Mouse (Mus musculus): ENCODE data around the gene Rimkla. TPM values are rescaled to one million over a fixed set of nuclear protein-coding genes. Genes with fewer than 3 reads are reported as not detected.

Gene Rimkla
- polyA plus RNA-seq, 1 experiment = not detected

GRCm38 (mm10) chr4:119526329-119526845, 34.0 kb upstream of the Rimkla start:
- H3K4me1 ChIP-seq (ENCODE audit: control insufficient read depth) = no peaks in the 10 kb centered on the region
- no peaks in the 10 kb centered on the region for H3K36me3 ChIP-seq (ENCODE audit: control insufficient read depth)
- no peak overlapping the region for H3K4me3 ChIP-seq (replicated peaks)
- H3K9me3 ChIP-seq (ENCODE audit: control insufficient read depth, low read length) = no peaks in the 10 kb centered on the region
- H3K27me3 ChIP-seq (ENCODE audit: control insufficient read depth) = no peaks in the 10 kb centered on the region
- no peak for TF ChIP-seq GATA1 (IDR thresholded peaks at IDR 0.05; ENCODE audit: low read length)
- TF ChIP-seq TAL1 (IDR thresholded peaks at IDR 0.05; ENCODE audit: low read length) = no peak

GRCm38 (mm10) chr4:119524466-119524865, 32.0 kb upstream of the Rimkla start:
- no peak for TF ChIP-seq GATA1 (IDR thresholded peaks at IDR 0.05; ENCODE audit: low read length)
- no peak for TF ChIP-seq TAL1 (IDR thresholded peaks at IDR 0.05; ENCODE audit: low read length)
- no peaks in the 10 kb centered on the region for H3K4me1 ChIP-seq (ENCODE audit: control insufficient read depth)
- no peaks in the 10 kb centered on the region for H3K27me3 ChIP-seq (ENCODE audit: control insufficient read depth)
- H3K9me3 ChIP-seq (ENCODE audit: control insufficient read depth, low read length) = no peaks in the 10 kb centered on the region
- H3K4me3 ChIP-seq (replicated peaks) = no peak overlapping the region
- no peaks in the 10 kb centered on the region for H3K36me3 ChIP-seq (ENCODE audit: control insufficient read depth)

DNA sequence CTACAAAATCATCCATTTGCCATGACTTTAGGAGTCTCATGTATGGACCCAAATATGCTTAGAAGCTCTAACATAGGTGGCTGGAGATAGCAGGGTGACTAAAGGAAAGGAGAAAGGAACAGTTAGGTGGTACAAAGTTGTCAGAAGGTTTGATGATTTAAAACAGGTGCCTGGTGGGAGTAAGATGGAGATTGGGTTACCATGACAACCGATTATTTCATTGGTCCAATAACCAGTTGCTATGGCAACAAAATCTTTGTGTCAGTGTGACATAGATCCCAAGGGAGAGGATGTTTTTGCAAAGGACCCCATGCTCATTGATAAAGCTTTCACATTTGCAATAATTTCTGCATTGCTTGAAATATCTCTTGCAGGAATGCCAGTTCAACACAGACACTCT, 31.6 kb upstream of the Rimkla start:
- no peaks in the 10 kb centered on the region for H3K9me3 ChIP-seq (ENCODE audit: control insufficient read depth, low read length)
- H3K4me3 ChIP-seq (replicated peaks) = no peak overlapping the region
- no peak for TF ChIP-seq GATA1 (IDR thresholded peaks at IDR 0.05; ENCODE audit: low read length)
- TF ChIP-seq TAL1 (IDR thresholded peaks at IDR 0.05; ENCODE audit: low read length) = no peak
- H3K4me1 ChIP-seq (ENCODE audit: control insufficient read depth) = no peaks in the 10 kb centered on the region
- no peaks in the 10 kb centered on the region for H3K36me3 ChIP-seq (ENCODE audit: control insufficient read depth)
- H3K27me3 ChIP-seq (ENCODE audit: control insufficient read depth) = no peaks in the 10 kb centered on the region

- Histone ChIP-seq H3K4me3 (replicated peaks) (no peak overlapping the region), H3K36me3 (ENCODE audit: control insufficient read depth) (no peaks in the 10 kb centered on the region), H3K4me1 (ENCODE audit: control insufficient read depth) (no peaks in the 10 kb centered on the region), H3K9me3 (ENCODE audit: control insufficient read depth, low read length) (no peaks in the 10 kb centered on the region), H3K27me3 (ENCODE audit: control insufficient read depth) (no peaks in the 10 kb centered on the region)
- TF ChIP-seq TAL1 (IDR thresholded peaks at IDR 0.05; ENCODE audit: low read length) = no peak
- TF ChIP-seq GATA1 (IDR thresholded peaks at IDR 0.05; ENCODE audit: low read length) = no peak
Observed at GRCm38 (mm10) chr4:119523575-119523974, 31.1 kb upstream of the Rimkla start.

GRCm38 (mm10) chr4:119512731-119513141, 20.3 kb upstream of the Rimkla start:
- H3K36me3 ChIP-seq (ENCODE audit: control insufficient read depth) = no peaks in the 10 kb centered on the region

DNA sequence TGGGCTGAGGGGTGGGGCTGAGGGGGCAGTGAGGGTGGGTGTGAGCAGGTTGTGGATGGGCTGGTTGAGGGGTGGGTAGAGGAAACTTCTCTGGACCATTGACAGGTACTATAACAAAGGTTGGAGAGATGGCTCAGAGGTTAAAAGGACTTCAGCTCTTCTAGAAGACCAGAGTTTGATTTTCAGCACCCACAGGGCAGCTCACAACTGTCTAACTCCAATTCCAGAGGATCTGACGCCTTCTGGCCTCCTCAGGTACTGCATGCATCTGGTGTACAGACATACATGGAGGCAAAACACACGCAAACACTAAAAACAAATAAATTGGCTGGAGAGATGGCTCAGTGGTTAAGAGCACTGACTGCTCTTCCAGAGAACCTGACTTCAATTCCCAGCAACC, 19.2 kb upstream of the Rimkla start:
- no peaks in the 10 kb centered on the region for H3K4me1 ChIP-seq (ENCODE audit: control insufficient read depth)
- no peaks in the 10 kb centered on the region for H3K36me3 ChIP-seq (ENCODE audit: control insufficient read depth)
- no peak overlapping the region for H3K4me3 ChIP-seq (replicated peaks)
- TF ChIP-seq TAL1 (IDR thresholded peaks at IDR 0.05; ENCODE audit: low read length) (no peak), GATA1 (IDR thresholded peaks at IDR 0.05; ENCODE audit: low read length) (no peak)
- H3K9me3 ChIP-seq (ENCODE audit: control insufficient read depth, low read length) = no peaks in the 10 kb centered on the region
- 0 out of 2 replicates have a peak, but pooled peaks cover 4% of the 10 kb centered on the region for H3K27me3 ChIP-seq (ENCODE audit: control insufficient read depth)

More at GRCm38 (mm10) chr4:119512731-119513141, 20.3 kb upstream of the Rimkla start:
- Histone ChIP-seq H3K4me3 (replicated peaks) (no peak overlapping the region), H3K27me3 (ENCODE audit: control insufficient read depth) (0 out of 2 replicates have a peak, but pooled peaks cover 4% of the 10 kb centered on the region), H3K9me3 (ENCODE audit: control insufficient read depth, low read length) (no peaks in the 10 kb centered on the region), H3K4me1 (ENCODE audit: control insufficient read depth) (no peaks in the 10 kb centered on the region)
- TF ChIP-seq TAL1 (IDR thresholded peaks at IDR 0.05; ENCODE audit: low read length) (no peak), GATA1 (IDR thresholded peaks at IDR 0.05; ENCODE audit: low read length) (no peak)

GRCm38 (mm10) chr4:119498319-119498848, 6.0 kb upstream of the Rimkla start:
- Histone ChIP-seq H3K27me3 (ENCODE audit: control insufficient read depth) (peaks cover 16% of the 10 kb centered on the region), H3K9me3 (ENCODE audit: control insufficient read depth, low read length) (no peaks in the 10 kb centered on the region), H3K36me3 (ENCODE audit: control insufficient read depth) (no peaks in the 10 kb centered on the region), H3K4me1 (ENCODE audit: control insufficient read depth) (no peaks in the 10 kb centered on the region), H3K4me3 (replicated peaks) (no peak overlapping the region)
- TF ChIP-seq GATA1 (IDR thresholded peaks at IDR 0.05; ENCODE audit: low read length) (no peak), TAL1 (IDR thresholded peaks at IDR 0.05; ENCODE audit: low read length) (no peak)

GRCm38 (mm10) chr4:119492933-119493327, 502 bp upstream of the Rimkla start:
- Histone ChIP-seq H3K4me1 (ENCODE audit: control insufficient read depth) (peaks cover 2% of the 10 kb centered on the region), H3K9me3 (ENCODE audit: control insufficient read depth, low read length) (peaks cover 4% of the 10 kb centered on the region; the same call in 1 of the 2 replicates), H3K36me3 (ENCODE audit: control insufficient read depth) (no peaks in the 10 kb centered on the region), H3K27me3 (ENCODE audit: control insufficient read depth) (peaks cover 44% of the 10 kb centered on the region), H3K4me3 (replicated peaks) (no peak overlapping the region)
- TF ChIP-seq GATA1 (IDR thresholded peaks at IDR 0.05; ENCODE audit: low read length) = no peak
- TF ChIP-seq TAL1 (IDR thresholded peaks at IDR 0.05; ENCODE audit: low read length) = no peak

DNA sequence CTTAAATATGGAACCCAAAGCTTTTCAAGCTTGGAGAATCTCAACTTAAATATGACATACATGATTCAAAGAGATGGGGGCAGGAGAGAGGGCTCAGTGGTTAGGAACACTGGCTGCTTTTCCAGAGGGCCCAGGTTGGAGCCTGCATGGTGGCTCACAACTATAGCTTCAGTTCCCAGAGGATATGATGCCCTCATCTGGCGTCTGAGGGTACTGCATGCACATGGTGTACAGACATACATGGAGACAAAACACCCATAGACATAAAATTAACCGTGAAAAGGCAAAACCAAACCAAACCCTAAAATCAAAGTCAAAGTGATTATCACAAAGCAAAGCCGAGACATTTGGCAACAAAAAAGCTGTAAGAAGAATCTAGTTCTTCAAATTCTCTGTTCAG, 1.6 kb downstream of the Rimkla start:
- TF ChIP-seq GATA1 (IDR thresholded peaks at IDR 0.05; ENCODE audit: low read length) (no peak), TAL1 (IDR thresholded peaks at IDR 0.05; ENCODE audit: low read length) (no peak)
- Histone ChIP-seq H3K4me1 (ENCODE audit: control insufficient read depth) (peaks cover 2% of the 10 kb centered on the region), H3K36me3 (ENCODE audit: control insufficient read depth) (no peaks in the 10 kb centered on the region), H3K9me3 (ENCODE audit: control insufficient read depth, low read length) (peaks cover 5% of the 10 kb centered on the region; the same call in 1 of the 2 replicates), H3K4me3 (replicated peaks) (no peak overlapping the region), H3K27me3 (ENCODE audit: control insufficient read depth) (peaks cover 44% of the 10 kb centered on the region)

All from erythroblast, embryonic 14.5 days (primary cell).